Mouse (Mus musculus) spleen, adult 2 months (tissue): ENCODE data around the gene Capn13.

Experiments used
- CTCF ChIP-seq: fragments of 200-500 bp; IDR thresholded peaks from 2 replicates; pipeline ENCODE4 v1.5.1; 2011; ENCODE audit warnings: mild to moderate bottlenecking, inconsistent platforms; ENCODE audit not compliant: insufficient read depth, insufficient read length, insufficient replicate concordance; ENCODE audit errors: extremely low read depth
- POLR2A ChIP-seq: fragments of 200-500 bp; IDR thresholded peaks from 2 replicates; pipeline ENCODE4 v1.6.1; 2011; ENCODE audit warnings: low read depth, low read length, inconsistent platforms

GRCm38 (mm10) chr17:73293237-73293636 is 107.4 kb downstream of the Capn13 start:
- no peak for TF ChIP-seq CTCF
- TF ChIP-seq POLR2A: no peak
